Mouse (Mus musculus): ENCODE measurements at regions not wholly inside any gene's neighbourhood (a gene's known extent, or its start where the extent isn't known, plus 50 kb on each side); places are given as distances from the start of the nearest gene placed in this dataset.

DNA sequence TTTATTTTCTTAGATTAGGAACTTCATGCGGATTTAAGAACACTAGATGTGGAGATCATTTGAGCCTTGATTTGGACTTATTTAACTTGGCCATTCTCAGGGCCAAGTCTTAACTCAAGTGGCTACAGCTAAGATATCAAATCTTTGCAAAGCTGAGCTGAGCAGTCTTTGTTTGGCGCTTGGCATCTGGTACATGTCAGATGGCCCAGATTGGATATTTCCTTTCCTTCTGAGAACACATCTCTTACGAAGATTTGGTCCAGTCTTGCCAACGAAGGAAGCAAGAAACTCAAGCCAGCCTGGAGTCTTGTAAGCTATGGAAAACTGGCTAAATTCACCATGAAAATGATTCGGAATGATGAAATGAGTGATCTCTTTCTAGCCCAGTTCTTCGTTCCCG, 59.1 kb upstream of the Cdc42ep3 start:
- no peak for DNase-seq (ENCODE audit: low read depth)

DNA sequence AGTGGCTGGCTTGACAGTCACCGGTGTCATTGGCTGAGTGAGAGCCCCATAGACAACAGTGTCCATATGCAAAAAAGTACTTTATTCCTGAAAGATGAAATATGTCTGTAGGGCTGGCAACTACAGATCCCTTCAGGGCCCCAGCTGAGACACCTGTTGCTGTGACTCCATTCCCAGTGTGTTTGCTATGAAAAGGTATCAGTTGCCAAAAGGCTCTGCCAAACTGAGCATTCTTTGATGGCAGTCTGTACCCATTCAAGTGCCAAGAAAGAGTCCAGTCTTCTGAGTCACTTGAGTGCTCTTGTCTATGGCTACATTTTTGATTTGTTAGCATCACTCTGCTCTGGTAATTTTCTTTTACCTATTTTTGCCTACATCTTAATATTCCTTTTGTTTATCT, 63.1 kb upstream of the Cdc42ep3 start:
- DNase-seq (ENCODE audit: low read depth): no peak

DNA sequence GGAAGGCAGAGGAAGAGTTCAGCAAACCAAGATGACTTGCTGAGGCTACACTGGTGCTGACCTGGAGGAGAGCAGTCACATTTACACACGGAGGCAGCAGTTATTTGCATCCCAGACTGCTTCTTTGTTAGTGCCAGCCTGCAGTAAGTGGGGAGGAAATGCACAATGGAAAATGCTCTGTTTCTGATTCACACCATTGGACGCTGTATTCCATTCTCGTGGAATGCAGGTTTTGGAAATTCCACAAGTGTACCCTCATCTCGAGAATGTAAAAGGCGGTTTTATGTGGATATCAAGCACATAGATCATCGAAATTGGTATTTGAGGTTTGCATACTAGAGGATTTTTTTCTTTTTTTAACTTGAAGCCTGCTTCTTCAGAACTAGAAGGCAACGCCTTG, 66.7 kb upstream of the Cdc42ep3 start:
- DNase-seq (ENCODE audit: low read depth): no peak

DNA sequence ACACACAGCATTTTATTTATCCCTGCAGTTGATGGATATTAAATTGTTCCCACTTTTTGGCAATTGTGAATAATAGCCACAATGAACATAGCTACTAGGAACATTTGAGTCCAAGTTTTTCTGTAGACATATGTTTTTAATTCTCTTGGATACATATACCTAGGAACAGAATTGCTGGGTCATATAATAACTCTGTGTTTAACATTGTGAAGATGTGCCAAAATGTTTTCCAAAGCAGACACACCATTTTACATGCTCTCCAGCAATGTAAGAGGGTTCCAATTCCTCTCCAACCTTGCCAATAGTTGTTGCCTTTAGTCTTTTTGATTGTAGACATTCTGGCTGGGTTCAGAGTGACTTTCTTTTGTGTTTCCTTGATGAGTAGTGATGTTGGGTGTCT, 84.3 kb upstream of the Cdc42ep3 start:
- no peak for DNase-seq (ENCODE audit: low read depth)

DNA sequence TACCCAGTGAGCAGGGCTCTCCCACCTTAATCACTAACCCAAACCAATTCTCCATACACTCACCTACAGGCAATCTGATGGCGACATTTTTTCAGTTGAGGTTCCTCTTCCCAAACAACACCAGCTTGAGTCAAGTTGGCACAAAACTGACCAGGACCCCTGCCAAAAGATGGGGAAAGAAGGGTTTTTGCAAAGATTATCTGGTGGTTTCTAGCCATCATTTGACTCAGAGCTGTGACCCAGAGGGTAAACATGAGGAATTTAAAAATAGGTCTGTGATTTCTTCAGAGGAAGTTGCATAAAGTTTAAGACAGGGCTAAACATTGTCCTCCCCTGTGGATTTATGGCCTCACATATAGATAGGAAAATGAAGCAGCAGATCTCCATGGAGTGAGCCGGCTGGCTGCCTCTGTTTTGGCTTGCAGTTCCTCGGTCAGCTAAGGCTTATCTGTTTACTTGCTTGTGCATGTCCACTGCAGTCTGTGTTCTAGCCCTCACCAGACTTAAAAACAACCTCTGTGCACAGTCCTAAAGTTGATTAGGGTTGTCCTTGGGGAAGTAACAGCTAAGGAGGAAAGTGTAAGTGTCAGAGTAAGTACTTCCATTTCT, 87.7 kb upstream of the Cdc42ep3 start:
- DNase-seq (ENCODE audit: low read depth): no peak

DNA sequence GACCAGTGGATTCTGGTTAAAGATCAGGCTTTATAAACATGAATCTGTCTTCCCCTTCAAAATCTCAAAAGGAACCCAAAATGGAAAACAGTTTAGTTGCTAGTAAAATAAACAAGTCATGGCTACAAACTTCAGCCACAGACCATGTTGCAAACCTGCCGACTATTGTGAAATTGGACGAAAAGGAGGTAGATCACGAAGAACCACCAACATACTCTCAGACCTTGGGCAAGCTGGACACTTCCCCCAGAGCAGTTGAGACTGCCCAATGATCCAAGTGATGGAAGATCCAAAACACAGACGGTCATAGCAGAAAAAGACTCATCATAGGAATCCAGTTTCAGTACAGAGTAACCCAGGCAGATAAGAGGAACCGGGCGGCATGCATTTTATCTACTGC, 92.3 kb upstream of the Cdc42ep3 start:
- no peak for DNase-seq (ENCODE audit: low read depth)

DNA sequence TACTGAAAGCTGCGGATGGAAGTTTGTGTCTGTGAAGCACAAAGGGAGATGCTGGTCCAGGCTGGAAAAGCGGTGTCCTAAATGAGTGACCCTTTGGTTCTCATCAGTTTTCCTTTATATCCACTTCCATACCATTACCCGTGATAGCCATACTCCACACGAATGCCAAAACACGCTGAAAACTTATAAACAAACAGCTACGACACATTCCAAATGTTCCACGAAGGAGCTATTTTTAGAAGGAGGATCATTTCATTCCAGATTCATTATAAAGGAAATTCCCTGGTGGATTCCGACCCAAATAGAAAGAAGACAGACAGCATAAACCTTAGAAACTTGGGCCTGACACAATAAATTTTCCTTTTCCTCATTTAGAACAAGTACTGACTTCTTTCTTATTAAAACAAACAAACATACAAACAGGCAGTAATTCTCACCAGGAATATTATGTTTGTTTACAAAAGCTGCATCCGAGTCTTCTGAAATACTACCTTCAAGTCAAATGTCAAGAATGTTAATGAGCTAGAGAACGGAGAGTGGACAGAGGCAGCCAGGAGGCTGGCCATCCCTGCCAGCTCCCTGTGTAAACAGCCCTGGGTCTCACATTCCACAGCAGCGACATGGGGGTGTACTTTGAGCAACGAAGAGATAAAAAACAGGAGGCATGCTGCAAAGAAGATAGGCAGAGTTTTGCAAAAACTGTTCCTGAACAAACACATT, 96.4 kb upstream of the Cdc42ep3 start:
- DNase-seq (ENCODE audit: low read depth): no peak

DNA sequence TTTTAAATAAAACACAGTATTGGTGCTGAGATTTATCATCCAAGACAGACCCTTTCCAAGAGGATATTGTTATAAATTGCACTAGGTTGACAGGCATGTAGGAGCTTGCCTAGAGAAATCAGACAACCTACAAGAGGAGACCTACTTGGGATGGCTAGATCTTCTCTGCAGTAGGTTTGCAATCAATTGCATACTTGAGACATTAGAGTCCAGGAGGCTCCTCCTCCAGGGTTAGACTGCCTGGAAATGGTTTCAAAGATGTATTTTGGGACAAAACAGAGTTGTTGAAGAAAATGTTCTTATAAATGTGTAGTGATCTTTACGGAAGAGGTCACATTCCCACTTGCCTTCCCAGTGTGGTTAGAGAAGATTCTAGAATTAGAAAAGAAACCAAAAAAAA, 98.9 kb upstream of the Cdc42ep3 start:
- no peak for DNase-seq (ENCODE audit: low read depth)

DNA sequence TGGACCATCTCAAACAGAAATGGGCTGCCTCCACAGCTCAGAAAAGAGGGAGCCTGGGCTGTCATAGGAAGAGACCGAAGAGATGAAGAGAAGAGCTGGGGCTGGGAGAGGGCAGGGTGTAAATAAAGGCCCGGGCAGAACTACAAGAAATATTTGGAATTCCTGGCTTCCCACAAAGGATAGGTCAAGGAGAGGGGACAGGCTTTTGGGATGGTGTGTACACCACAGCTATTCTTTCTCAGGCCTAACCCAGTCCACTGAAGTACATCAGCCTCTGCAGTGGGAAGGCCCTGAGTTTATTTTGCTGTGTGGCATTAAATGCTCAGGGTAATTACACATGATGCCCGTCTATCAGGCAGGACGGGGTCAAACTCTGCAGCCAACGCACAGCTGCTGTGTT, 99.6 kb upstream of the Cdc42ep3 start:
- no peak for DNase-seq (ENCODE audit: low read depth)

DNA sequence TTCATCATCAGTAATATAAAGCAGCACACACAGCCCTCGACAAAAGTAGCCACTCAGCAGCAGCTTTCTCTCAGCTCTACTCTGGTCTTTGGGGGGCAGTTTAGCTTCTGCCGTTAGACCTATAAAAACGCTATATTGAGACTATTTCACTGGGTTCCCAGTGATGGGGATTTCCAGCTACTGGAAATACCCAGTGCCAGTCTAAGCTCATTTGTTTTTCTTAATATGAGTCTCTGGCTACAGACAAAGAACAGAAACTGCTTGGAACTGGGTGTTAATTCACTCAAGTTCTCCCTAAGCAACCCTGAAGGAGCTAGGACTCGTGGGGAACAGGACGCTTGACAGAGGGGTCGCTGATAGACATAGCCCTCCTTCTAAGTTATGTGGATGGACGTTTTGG, 100.3 kb upstream of the Cdc42ep3 start:
- DNase-seq (ENCODE audit: low read depth): no peak

DNA sequence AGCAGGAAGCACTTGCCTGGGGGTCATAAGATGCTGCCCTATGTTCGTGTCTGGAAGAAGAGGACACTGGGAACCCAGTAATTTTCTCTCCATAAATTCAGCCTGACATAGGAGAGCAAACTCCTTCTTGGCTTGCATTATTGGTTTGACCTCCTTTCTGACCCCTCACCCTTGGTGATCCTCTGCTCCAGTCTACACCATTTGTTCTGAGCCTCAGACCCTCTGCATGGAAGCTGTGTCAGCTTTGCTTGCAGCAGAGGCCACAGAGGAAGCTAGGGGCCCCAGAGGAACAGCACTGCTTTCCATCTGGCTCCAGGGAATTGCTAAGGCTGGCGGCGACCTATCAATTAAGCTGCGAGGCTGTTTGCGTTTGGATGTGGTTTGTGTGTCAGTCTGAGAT, 102.7 kb upstream of the Cdc42ep3 start:
- no peak for DNase-seq (ENCODE audit: low read depth)

DNA sequence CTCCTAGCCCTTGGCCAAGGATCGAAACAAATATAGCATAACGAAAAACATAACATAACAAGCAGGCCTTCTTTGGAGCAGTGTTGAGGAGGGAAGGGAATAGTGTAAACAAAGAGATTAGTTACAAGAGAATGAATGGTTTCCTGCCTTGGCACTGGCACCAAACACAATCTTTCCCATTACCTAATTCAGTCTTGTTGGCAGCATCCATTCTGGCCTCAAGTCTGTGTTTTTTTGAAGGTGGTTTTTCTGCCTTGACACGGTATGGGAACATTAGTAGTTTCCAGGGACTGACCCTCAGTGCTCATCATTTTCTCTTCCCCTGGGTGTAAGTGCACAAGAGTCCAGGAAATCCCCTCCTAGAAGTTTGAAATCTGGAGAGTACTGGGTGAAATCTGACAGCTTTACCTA, 106.8 kb upstream of the Cdc42ep3 start:
- DNase-seq (ENCODE audit: low read depth): no peak

DNA sequence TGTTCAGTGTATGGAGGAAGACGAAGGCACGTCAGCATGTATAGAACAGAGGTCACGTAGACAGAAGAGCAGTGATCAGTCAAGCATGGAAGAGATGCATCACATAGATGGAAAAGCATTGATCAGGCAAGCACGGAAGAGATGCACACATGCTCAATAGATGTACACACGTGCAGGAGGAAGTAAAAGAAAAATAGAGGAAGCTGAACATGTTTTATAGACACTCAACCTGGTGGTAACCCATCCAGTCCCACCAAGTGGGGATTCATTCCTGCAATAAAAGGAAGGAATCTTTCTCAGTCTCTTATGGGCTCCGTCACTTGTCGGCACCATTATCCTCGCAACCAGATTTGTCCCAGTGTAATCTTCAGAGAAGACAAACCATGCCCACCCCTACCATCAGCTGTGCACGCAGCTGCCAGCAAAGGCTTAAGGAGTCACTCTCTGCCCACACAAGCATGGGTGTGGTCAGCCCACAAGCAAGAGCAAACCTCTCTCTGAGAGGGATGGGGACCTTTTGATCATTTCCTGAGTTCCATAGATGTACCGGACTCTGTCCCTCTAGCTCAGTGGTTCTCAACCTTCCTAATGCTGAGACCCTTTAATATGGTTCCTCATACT, 108.3 kb upstream of the Cdc42ep3 start:
- no peak for DNase-seq (ENCODE audit: low read depth)

DNA sequence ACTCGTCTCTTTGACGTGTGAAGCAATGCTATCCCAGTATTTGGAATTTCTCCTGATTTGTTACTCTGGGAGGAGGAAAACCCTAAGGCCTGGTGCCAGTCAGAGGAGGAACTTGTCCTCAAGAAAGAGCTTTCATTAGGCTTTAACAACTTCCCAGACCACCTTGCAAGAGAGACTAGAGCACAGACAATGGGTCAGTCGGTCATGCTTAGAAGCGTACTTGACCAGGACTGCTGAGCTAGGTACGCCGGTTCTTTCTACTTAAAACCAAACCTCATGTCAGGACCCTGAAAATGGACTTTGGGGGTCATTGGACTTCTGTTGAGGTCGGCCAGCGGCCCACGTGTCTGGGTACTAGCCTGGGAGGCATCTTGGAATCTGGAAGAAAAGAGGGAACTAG, 110.8 kb upstream of the Cdc42ep3 start:
- no peak for DNase-seq (ENCODE audit: low read depth)

DNA sequence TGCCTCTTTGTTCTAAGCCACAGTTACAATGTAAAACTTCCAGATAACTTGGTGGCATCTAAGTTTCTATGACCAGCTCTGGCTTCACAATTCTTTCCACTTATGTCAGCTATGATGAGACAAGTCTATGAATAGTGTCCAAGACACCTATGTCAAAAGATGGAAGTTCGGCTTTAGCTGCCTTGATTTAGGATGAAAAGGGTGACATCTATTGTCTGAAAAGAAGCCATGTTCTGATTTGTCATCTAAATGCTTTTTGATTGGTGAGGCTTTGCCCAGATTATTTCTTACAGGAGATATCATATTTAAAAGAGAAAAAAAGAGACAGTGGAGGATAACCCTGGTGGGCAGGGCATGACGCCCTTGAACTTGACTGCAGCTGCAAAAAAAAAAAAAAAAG, 116.7 kb upstream of the Cdc42ep3 start:
- DNase-seq (ENCODE audit: low read depth): no peak

DNA sequence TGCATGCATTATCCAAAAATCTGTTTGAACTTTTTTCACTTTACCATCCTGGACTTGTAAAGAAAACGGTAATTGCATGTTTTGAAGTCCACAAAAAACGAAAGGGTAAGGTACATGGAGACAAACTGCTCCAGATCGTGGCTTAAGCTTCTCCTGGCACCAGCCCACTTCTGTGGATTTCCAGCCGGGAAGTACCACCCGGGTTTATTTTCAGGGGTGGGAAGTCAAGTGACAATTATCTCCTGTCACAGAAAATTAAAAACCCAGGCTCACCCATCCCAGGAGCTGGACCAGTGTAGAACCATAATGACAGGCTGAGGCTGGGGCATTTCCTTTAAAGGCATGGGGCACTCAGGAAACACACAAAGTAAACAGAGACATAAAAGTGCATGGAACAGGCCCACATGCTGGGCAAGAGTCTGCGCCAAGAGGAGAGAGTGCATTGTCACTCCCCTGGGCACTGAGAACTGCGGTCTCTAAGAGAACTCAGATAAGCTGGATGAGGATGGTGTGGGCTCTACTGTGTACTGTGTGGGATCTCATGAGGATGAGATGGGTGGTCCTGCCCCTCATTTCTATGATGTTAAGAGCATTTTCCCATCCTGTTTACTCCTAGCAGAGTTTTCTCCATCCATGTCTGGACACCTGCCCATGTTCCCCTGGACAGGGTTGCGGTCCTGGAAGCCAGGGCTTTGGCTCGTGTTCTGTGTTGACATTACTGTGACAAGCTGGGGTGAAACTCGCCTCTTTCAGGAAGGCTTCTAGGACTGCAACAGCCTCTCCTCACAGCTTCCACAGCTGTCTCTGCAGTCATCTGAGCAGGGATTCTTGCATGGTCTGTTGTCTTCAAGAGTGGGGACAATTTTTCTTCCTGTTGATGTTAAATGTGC, 117.5 kb upstream of the Cdc42ep3 start:
- no peak for DNase-seq (ENCODE audit: low read depth)

DNA sequence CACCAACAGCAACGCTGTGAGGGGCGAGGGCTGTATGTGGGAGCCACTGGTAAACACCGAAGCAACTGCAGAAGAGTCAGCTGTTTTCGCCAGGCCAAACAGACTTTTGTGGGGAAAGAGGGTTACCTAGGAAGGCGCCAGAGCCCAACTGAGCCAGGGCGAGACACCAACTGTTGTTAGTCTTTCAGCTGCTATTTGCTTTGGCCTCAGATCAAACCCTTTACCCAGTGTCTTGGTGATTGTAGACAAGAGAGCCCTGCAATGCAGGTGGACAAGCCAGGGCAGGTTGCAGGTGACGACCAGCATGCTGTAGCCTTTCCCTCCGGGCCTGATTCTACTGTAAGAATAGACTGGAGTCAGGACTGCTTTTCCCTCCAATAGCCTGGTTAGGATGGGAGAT, 121.8 kb upstream of the Cdc42ep3 start:
- no peak for DNase-seq (ENCODE audit: low read depth)

DNA sequence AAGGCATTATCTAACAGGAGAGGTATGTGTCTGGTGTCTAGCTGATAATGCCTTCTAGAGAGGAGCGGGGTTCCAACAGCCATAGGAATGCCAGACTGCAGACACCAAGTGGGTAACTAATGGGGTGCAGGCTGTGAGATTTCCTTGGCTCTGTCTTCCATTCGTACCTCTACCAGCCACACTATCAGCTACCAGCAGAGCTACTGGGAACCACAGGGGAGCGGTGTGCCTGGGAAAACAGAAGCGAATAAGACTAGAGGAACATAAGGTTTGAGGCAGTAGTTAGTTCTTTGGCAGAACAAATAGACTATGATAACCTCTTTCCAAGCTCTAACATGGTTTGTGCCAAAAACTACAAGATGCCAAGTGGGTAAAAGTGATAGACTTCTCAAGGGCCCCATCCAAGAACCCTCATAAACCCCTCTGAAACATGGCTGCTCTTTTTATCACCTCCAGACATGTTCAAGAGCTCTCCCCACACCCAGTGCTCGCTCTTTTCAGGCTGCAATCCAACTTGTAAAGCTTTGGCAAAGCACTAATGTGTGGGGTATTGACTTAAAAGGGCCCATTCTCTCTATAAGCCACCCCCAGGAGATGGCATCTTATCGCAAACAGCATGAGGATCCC, 126.3 kb upstream of the Cdc42ep3 start:
- DNase-seq (ENCODE audit: low read depth): no peak

DNA sequence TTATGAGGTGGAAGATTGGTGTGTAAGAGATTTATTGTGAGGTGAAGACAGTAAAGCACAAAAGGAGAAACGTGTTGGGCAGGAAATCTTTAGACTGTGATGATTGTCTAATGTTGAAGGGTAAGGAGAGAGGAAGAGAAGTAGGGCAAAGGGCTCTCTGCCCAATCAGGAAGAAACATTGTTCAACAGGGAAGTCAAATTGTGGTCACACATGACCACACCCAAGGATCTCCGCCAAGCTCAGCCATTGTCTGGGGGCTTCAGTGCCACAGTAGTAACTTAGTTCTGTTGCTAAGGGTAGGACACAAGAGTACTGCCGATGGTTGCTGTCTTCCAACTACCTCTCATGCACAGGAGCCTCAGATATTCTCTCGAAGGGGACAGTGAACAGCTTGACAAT, 127.0 kb upstream of the Cdc42ep3 start:
- no peak for DNase-seq (ENCODE audit: low read depth)

DNA sequence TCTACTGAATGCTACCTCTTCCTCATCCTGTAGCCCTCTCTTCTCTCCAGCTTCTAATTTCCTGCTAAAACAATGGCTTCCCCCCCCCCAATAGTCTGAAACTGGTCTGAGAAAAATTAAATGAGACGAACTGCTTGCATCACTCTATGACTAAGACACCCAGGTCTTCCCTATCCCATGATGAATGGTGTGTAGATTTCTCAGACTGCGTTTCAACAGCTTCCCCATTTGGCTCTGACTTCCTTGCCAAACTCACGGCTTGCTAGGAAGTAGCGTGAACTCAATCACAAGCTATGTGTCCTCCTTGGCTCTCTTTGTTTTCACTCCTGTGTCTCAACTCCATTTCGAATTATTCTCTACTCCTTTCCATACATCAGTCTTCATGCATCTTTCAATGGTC, 126.4 kb upstream of the Rmdn2 start:
- DNase-seq (ENCODE audit: low read depth): no peak

DNA sequence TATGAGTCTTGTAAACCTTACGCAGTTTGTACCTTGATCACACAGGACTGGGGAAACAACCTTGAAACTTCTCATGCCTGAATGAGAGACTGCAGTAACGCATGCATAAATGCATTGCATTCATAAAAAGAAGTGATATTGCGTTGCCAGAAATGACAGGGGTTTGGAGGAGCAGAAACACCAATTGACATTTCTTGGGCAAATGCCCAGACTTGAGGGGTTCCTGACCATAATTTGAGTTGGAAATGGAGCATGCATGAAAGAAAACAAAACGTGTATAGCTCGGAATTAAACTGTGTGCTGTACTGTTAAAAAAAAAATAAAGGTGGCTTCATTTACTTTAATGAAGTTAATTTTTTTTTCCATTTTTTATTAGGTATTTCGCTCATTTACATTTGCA, 122.4 kb upstream of the Rmdn2 start:
- no peak for DNase-seq (ENCODE audit: low read depth)

DNA sequence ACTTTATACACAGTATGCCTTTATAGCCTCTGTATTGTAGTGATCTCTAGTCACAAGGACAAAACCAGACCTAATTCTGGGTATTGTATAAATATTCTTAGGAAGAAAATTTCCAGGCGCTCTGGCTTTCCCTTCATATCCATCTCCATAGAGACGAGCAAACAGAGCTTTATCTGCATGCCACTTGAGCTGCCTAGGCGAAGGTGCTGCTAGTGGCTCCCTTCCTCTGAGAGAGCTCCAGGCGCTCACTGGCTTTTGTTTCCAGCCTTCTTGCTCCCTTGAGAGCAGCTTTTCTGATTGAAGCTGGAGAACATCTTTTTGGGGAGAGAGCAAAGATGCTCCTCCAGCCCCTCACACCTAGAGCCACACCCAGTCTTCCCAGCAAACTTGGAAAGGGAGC, 114.0 kb upstream of the Rmdn2 start:
- DNase-seq (ENCODE audit: low read depth): no peak

Data from naive thymus-derived CD4-positive, alpha-beta T cell, adult 2 months (primary cell).